Mouse (Mus musculus) embryo, embryonic 10 days (tissue): ENCODE results near the gene Fzd5.

ENCODE experiments used
- DNase-seq: peaks from one replicate; pipeline ENCODE4 v3.0.0-alpha.2; 2015; ENCODE audit warnings: low spot score

The Fzd5 gene

GRCm38 (mm10) chr1:64684440-64684839, 53.1 kb downstream of the Fzd5 start:
- no peak for DNase-seq

- DNase-seq, result no peak
Measured at GRCm38 (mm10) chr1:64683039-64683438, 54.5 kb downstream of the Fzd5 start.

GRCm38 (mm10) chr1:64681499-64681898, 56.1 kb downstream of the Fzd5 start:
- no peak for DNase-seq
